Mouse (Mus musculus) T-helper 2 cell (primary cell): ENCODE measurements around the gene Dscam.

Experiments used
- in situ Hi-C: fragments of 300-600 bp; cut with MboI, MseI; formaldehyde crosslinking; loops from one replicate; pipeline ENCODE4 v1.15.1; 2025; ENCODE audit warnings: high pct_unique_total_duplicates

The Dscam gene

GRCm38 (mm10) chr16:97018304-97018703 is 152.2 kb downstream of the Dscam start:
- in situ Hi-C loops = no loop called here

GRCm38 (mm10) chr16:97017171-97017738 is 153.3 kb downstream of the Dscam start:
- in situ Hi-C loops = no loop called here

- in situ Hi-C loops = no loop called here
Measured at GRCm38 (mm10) chr16:97016244-97016850, 154.2 kb downstream of the Dscam start.

- in situ Hi-C loops = no loop called here
Measured at GRCm38 (mm10) chr16:97014343-97014742, 156.2 kb downstream of the Dscam start.

DNA sequence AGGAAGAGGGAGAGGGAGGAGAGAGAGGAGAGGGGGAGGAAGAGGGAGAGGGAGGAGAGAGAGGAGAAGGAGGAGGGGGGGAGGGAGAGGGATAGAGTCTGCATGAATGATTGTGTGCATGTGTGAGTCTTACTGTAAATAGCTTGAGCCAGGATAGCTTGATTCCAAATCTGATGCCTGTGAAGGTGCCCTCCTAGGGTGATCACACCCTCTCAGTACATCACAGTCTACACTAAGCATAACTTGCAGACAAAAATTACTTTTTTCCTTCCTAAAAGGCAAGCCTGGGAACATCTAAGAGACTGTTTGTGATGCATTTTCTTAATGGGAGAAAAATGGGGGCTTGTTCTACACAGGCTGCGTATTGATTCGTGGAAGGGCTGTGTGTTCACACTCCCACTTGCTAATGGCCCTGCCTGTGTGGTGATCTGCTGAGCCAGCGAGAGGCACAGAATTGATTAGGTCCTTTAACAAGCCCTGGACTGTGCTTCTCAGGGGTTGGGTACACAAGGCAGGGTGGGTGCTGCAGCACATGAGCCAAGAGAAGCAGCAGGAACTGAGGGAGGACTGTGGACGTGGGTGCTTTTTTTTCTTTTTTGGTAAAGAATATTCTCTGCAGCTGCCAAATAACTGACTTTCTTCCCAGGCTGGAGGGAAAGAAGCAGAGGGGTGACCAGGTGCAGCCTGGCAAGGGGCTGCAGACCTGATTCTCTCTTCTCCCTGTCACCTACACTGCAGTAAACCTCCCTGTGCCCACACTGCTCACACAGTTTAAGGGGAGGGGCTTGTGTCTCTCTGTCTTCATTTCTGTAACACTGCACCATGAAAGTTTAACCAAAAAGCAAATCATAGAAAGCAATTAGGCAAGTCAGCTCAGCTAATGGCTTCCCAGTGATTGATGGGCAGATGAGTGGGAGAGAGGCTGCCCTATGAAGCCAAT is 161.2 kb downstream of the Dscam start:
- in situ Hi-C loops = no loop called here

DNA sequence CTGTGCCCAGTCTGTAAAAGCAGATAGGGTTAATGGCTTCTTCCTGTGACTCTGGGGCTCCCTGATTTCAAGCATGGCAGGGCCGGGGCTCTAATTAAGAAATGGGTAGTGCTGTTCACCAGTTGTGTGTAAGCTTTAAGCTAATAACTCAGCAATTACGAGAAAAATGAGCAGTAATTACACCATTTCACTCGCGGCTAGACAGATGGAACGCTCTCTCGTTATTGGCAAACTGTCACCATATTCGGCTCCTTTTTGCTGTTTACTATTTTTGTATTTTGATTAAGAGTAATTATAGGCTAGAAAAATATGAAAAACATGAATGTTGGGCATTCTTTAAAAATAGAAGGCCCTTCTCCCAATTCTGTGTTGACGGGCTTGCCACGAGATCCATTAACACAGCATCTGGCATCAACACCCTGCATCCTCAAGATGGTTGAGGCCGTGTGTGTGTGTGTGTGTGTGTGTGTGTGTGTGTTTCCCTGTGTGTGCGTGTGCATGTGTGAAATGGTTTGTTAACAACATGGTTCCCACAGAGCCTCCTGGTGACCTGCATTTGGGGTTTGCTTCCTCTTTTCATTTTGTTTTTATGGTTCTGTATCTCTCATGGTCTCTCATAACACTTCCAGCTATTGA is 162.5 kb downstream of the Dscam start:
- in situ Hi-C loops = no loop called here

DNA sequence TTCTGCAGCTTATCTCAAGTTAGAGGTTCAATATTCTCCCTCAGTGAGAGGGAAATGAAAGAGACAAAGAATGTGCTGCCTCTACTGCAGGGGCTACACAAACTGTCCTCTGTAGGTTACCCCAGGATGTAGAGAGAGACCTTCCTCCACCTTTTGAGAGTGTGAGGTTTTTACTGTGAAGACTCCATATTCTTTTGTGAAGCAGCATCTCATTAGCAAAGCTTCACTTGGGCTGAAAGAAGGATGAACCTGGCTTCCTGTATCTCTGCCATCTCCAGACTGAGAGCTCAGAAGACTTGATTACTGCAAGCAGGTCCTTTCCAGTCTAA is 163.7 kb downstream of the Dscam start:
- in situ Hi-C loops = no loop called here

DNA sequence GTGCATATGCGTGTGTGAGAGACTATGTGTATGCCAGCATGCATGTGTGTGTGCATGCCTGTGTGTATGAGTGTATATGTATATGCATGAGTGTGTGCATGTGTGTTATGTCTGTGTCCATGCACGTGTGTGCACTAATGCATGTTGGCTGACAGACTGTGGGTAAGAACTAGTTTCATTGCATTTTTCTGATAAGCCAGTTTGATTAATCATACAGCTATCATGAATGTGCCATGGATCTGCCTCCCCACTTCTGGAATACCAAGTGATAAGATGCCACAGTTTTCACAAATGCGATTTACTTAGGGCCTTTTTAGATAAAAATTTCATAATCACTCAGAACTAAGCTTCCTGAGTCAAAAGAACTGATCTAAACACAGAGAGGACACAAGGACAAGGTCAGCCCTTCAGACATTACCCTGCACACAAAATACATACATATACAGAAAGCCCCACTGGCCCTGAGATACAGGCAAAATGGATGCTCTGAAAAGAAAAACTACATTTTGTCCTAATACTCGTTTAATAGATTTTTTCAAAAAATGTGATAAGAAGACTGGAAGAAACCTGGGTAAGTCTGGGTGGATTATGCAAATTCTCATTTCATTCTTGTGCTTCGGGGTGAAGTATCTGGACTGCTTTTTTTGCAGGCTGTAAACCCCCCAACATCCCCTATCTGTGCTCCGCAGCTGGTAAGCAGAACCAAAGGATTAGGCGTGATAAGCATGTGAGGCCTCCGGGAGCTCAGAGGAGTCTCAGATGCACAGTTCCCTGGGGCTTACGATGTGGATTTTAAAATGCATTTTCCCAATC is 164.3 kb downstream of the Dscam start:
- in situ Hi-C loops = no loop called here

GRCm38 (mm10) chr16:97003965-97004364 is 166.6 kb downstream of the Dscam start:
- in situ Hi-C loops = no loop called here

- in situ Hi-C loops = no loop called here
Measured at GRCm38 (mm10) chr16:97002837-97003236, 167.7 kb downstream of the Dscam start.

- in situ Hi-C loops = no loop called here
Measured at GRCm38 (mm10) chr16:97002189-97002588, 168.4 kb downstream of the Dscam start.

DNA sequence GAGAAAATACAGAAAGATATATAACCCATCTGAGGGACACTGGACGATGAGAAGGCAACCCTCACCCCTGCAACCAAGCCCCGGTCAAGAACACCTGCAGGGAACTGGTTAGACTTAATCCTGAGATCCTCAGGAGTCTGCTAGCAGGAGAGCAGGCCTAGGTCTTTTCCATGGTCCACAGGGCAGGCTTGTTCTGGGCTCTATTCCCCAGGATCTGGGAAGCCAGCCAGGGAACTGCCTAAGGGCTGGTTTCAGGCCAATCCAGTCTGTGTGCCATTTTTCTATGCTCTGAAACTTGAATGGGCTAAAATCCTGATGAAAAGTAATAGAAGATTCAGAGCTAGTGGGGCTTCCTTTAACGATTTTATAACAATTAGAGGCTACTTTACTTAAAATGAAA is 173.7 kb downstream of the Dscam start:
- in situ Hi-C loops = no loop called here

GRCm38 (mm10) chr16:96995858-96996257 is 174.7 kb downstream of the Dscam start:
- in situ Hi-C loops = no loop called here

DNA sequence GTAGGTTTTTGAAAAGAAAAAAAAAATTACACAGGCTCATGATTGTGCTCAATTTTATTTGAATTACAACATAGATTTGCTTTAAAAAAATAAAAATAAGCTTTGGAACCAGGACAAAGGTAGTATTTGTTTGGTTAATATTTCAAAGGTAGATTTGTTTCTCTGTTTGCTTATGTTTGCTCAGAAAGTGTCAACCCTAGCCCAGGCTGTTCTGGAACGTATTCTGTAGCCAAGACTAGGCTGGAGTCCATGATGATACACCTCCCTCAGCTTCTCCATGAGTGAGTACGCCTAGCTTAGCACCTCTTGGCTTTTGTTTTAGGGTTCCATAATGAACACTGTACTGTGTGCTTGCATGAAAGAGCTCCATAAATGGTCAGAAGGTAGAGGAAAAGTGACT is 183.2 kb downstream of the Dscam start:
- in situ Hi-C loops = no loop called here

DNA sequence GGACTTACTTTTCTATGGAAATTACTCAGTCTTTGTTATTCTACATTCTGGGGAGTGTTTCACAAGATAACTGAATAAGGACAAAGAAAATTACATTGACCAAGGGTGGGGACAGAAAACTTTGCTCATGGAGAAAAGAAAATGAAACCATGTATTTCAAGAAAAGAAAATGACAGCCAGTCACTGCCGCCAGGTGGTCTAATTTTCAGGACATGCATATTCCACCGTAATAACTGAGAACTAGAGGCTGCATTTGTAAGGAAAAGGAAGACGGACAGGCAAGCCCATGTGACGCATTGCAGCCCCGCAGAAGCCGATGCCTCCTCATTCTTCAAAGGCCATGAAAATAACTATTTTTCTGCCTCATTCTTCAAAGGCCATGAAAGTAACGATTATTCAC is 197.3 kb downstream of the Dscam start:
- in situ Hi-C loops = no loop called here

DNA sequence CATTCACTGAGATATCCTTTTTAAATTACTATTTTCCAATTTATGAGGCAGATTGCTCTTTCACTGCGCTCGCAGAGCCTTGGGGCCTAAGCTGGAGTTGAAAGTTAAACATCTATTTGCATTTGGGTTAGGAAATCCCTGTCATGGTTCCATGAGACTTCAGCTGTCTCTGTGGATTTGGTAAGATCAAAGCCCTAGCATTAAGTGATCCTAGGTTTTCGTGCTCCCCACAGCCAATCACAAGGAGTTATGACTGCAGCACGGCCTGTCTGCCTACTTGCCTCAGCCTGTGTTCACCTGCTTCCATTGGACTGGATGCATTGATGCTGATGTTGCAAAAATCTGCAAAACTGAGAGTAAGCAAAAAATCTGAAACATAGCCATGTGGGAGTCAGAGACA is 198.8 kb downstream of the Dscam start:
- in situ Hi-C loops = no loop called here

DNA sequence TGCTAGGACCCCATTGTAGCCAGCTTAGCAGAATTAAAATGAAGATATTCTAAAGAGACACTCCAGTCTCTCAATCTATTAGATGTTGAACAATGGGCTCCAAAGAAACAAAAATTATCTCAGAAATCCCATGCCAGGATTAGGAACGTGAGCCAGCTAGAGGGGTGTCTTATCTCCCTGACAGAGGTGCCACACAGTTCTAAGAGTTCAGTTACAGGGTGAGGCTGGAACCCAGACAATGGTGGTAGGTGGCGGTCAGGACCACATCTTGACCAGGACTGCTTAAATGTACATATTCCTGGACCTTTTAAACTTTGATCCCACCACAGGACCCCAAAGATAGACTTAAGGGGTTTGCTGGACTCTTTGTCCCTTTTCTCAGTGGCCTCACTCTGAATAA is 200.1 kb downstream of the Dscam start:
- in situ Hi-C loops = no loop called here

- in situ Hi-C loops = no loop called here
Measured at GRCm38 (mm10) chr16:96969643-96970042, 200.9 kb downstream of the Dscam start.

- in situ Hi-C loops = no loop called here
Measured at GRCm38 (mm10) chr16:96968885-96969480, 201.6 kb downstream of the Dscam start.

DNA sequence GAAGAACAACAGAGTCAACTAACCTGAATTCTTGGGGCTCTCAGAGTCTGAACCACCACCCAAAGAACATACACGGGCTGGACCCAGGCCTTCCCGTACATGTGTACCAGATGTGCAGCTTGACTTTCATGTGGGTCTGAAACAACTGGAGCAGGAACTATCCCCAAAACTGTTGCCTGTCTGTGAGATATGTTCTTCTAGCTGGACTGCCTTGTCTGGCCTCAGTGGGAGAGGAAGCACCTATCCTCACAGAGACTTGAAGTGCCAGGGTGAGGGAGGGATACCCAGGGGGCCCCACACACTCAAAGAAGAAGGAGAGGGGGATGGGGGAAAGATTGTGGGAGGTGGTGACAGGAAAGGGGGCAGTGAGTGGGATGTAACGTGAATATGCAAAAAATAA is 210.9 kb downstream of the Dscam start:
- in situ Hi-C loops = no loop called here
